Mouse (Mus musculus) embryonic facial prominence, embryonic 11.5 days (tissue): ENCODE results near the gene Cilp2. TPM values are rescaled to one million over a fixed set of nuclear protein-coding genes. Genes with fewer than 3 reads are reported as not detected.

ENCODE experiments used
- ATAC-seq: fragments of 200-750 bp; cut with Nextera tagmentation; replicated peaks from 2 replicates; pipeline ENCODE4 v1.8.0; 2017; ENCODE audit warnings: low read depth; ENCODE audit not compliant: insufficient number of reproducible peaks, low FRiP score, low TSS enrichment
- DNase-seq: peaks from one replicate; pipeline ENCODE4 v3.0.0-alpha.2; 2015; ENCODE audit warnings: low spot score
- H3K27ac ChIP-seq: fragments of 300-500 bp; sonication (generic); replicated peaks from 2 replicates; pipeline ENCODE4 v1.5.1; 2014; ENCODE audit warnings: mild to moderate bottlenecking, low read depth, low read length, control low read depth
- H3K27me3 ChIP-seq: fragments of 300-500 bp; sonication (generic); 2 replicates; pipeline ENCODE4 v1.6.1; 2014; ENCODE audit warnings: mild to moderate bottlenecking, low read length, moderate library complexity, mixed read lengths; ENCODE audit not compliant: control insufficient read depth, insufficient read depth
- H3K36me3 ChIP-seq: fragments of 300-500 bp; sonication (generic); replicated peaks from 2 replicates; pipeline ENCODE4 v1.6.1; 2014; ENCODE audit warnings: low read depth, mild to moderate bottlenecking, low read length, moderate library complexity, mixed read lengths; ENCODE audit not compliant: control insufficient read depth, insufficient read depth
- H3K4me1 ChIP-seq: fragments of 300-500 bp; sonication (generic); 2 replicates; pipeline ENCODE4 v1.6.1; 2014; ENCODE audit warnings: low read length, mixed read lengths; ENCODE audit not compliant: control insufficient read depth, insufficient read depth
- H3K4me2 ChIP-seq: fragments of 300-500 bp; sonication (generic); 2 replicates; pipeline ENCODE4 v1.6.1; 2014; ENCODE audit warnings: low read depth, mild to moderate bottlenecking, control low read depth, low read length, moderate library complexity
- H3K4me3 ChIP-seq: fragments of 300-500 bp; sonication (generic); 2 replicates; pipeline ENCODE4 v1.5.1; 2014; ENCODE audit warnings: low read depth, low read length, control low read depth
- H3K9ac ChIP-seq: fragments of 300-500 bp; sonication (generic); replicated peaks from 2 replicates; pipeline ENCODE4 v1.6.1; 2014; ENCODE audit warnings: mild to moderate bottlenecking, control low read depth, low read length
- H3K9me3 ChIP-seq: fragments of 300-500 bp; sonication (generic); replicated peaks from 2 replicates; pipeline ENCODE4 v1.6.1; 2016; ENCODE audit warnings: mild to moderate bottlenecking, low read length, inconsistent platforms, mixed read lengths; ENCODE audit not compliant: control insufficient read depth
- WGBS: fragments of 180-500 bp; shearing (Covaris S2); extraction: QIAGEN DNeasy Blood & Tissue Kit; methylation state at CpG from one replicate; pipeline ENCODE4 v1.1.7; 2014; 5-methylcytosine and 5-hydroxymethylcytosine counted together
- polyA plus RNA-seq: library from polyadenylated mRNA; unstranded; fragments of >200 nt; fragmentation: Nextera tagmentation; extraction: Ambion mirVana; gene quantifications from 2 replicates; pipeline ENCODE4 v1.2.1, GENCODE M21; 2014

Cilp2 gene
- polyA plus RNA-seq, 1 experiment from 2014 or later: 0.32 TPM

GRCm38 (mm10) chr8:69921141-69921540, 33.7 kb upstream of the Cilp2 start:
- H3K27ac ChIP-seq: peak overlapping the region; percentile 29
- WGBS: 91% methylated on average over 2 of the region's 2 CpGs
- H3K9ac ChIP-seq: no peak overlapping the region; the same call in 1 of the 2 replicates
- H3K27me3 ChIP-seq: no peaks in the 10 kb centered on the region
- no peak overlapping the region for H3K4me3 ChIP-seq
- H3K9me3 ChIP-seq: no peaks in the 10 kb centered on the region
- no peak overlapping the region for H3K4me2 ChIP-seq
- peaks cover 6% of the 10 kb centered on the region; the same call in 1 of the 2 replicates for H3K4me1 ChIP-seq
- no peaks in the 10 kb centered on the region; the same call in 1 of the 2 replicates for H3K36me3 ChIP-seq
- ATAC-seq: no peak
- DNase-seq: no peak

DNA sequence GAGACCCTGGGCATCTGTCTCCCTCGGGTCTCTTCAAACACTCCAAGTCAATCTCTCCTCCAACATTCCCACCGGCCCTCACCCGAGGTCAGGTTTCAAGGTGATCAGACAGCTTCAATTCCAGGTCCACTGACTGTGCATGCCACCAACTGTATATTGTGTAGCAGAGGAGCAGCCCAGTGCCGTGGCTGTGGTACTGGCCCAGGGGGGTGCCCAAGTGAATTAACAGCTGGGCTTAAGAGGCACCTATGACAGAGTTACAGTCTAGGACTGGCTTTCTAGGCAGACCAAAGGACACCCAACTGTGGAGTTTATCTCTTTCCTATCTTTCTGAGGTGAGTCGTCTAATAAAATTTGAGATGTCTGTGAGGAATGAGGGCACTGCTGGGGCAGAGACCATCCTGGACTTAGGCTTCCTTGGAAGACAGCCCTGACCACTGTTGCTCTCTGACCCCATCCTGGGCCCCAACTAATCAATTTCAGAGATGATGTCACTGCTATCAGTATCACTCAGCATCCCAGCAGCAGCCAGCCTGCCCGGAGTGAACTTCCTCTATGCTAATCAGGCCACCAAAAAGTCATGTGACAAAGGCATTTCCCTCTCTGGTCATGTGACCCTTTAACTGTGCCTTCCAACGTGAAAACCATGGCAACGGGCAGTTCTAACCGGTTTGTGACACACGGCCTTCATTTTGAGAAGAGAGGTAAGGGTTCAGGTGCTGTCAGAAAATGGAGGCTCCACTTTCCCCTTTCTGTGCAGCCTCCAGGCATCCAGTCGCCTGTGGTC, 32.6 kb upstream of the Cilp2 start:
- WGBS: 39% methylated on average over 11 of the region's 11 CpGs
- H3K27ac ChIP-seq: peak overlapping the region; percentile 29

GRCm38 (mm10) chr8:69919010-69919409, 31.5 kb upstream of the Cilp2 start:
- peaks cover 9% of the 10 kb centered on the region for H3K36me3 ChIP-seq
- 0 out of 2 replicates have a peak, but pooled peaks have one; percentile 31 for ATAC-seq
- DNase-seq: peak; percentile 90
- WGBS: 75% methylated on average over 1 of the region's 1 CpGs
- H3K27me3 ChIP-seq: no peaks in the 10 kb centered on the region
- H3K9ac ChIP-seq: no peak overlapping the region
- no peak overlapping the region for H3K27ac ChIP-seq
- H3K4me1 ChIP-seq: peaks cover 6% of the 10 kb centered on the region; the same call in 1 of the 2 replicates
- H3K9me3 ChIP-seq: no peaks in the 10 kb centered on the region
- no peak overlapping the region for H3K4me3 ChIP-seq
- H3K4me2 ChIP-seq: no peak overlapping the region

More for the DNA sequence above, 32.6 kb upstream of the Cilp2 start:
- Histone ChIP-seq H3K9me3 (no peaks in the 10 kb centered on the region), H3K36me3 (peaks cover 2% of the 10 kb centered on the region; the same call in 1 of the 2 replicates), H3K4me3 (no peak overlapping the region), H3K4me1 (peaks cover 6% of the 10 kb centered on the region; the same call in 1 of the 2 replicates), H3K4me2 (no peak overlapping the region), H3K9ac (no peak overlapping the region; the same call in 1 of the 2 replicates), H3K27me3 (no peaks in the 10 kb centered on the region)
- DNase-seq (peak; percentile 88), ATAC-seq (0 out of 2 replicates have a peak, but pooled peaks have one; percentile 54)

GRCm38 (mm10) chr8:69918506-69918905, 31.0 kb upstream of the Cilp2 start:
- Histone ChIP-seq H3K36me3 (peaks cover 9% of the 10 kb centered on the region), H3K9me3 (no peaks in the 10 kb centered on the region), H3K4me2 (no peak overlapping the region), H3K27ac (no peak overlapping the region), H3K4me3 (no peak overlapping the region), H3K9ac (no peak overlapping the region), H3K4me1 (peaks cover 6% of the 10 kb centered on the region; the same call in 1 of the 2 replicates), H3K27me3 (no peaks in the 10 kb centered on the region)
- no peak for ATAC-seq
- DNase-seq: no peak

- H3K4me1 ChIP-seq: peaks cover 2% of the 10 kb centered on the region; the same call in 1 of the 2 replicates
- H3K9me3 ChIP-seq: no peaks in the 10 kb centered on the region
- DNase-seq: peak; percentile 38
- H3K4me2 ChIP-seq: no peak overlapping the region
- H3K27me3 ChIP-seq: no peaks in the 10 kb centered on the region
- no peak overlapping the region for H3K9ac ChIP-seq
- no peak overlapping the region for H3K4me3 ChIP-seq
- no peak overlapping the region for H3K27ac ChIP-seq
- WGBS: 53% methylated on average over 5 of the region's 5 CpGs
- peaks cover 19% of the 10 kb centered on the region for H3K36me3 ChIP-seq
- no peak for ATAC-seq
Measured at GRCm38 (mm10) chr8:69915748-69916147, 28.3 kb upstream of the Cilp2 start.

- peaks cover 22% of the 10 kb centered on the region for H3K36me3 ChIP-seq
- no peaks in the 10 kb centered on the region for H3K27me3 ChIP-seq
- no peak overlapping the region for H3K4me2 ChIP-seq
- no peak overlapping the region for H3K27ac ChIP-seq
- H3K9ac ChIP-seq: no peak overlapping the region
- no peaks in the 10 kb centered on the region for H3K4me1 ChIP-seq
- no peak for ATAC-seq
- no peak for DNase-seq
- H3K9me3 ChIP-seq: no peaks in the 10 kb centered on the region
- 89% methylated on average over 4 of the region's 4 CpGs for WGBS
- H3K4me3 ChIP-seq: no peak overlapping the region
Measured at GRCm38 (mm10) chr8:69914526-69914925, 27.0 kb upstream of the Cilp2 start.

GRCm38 (mm10) chr8:69912478-69913074, 25.1 kb upstream of the Cilp2 start:
- no peak overlapping the region for H3K27ac ChIP-seq
- no peak for DNase-seq

GRCm38 (mm10) chr8:69911917-69912316, 24.4 kb upstream of the Cilp2 start:
- no peaks in the 10 kb centered on the region for H3K27me3 ChIP-seq
- H3K9ac ChIP-seq: no peak overlapping the region
- H3K36me3 ChIP-seq: peaks cover 23% of the 10 kb centered on the region
- no peak for DNase-seq
- H3K4me1 ChIP-seq: no peaks in the 10 kb centered on the region
- no peak overlapping the region for H3K4me2 ChIP-seq
- ATAC-seq: no peak
- H3K4me3 ChIP-seq: no peak overlapping the region
- no peaks in the 10 kb centered on the region for H3K9me3 ChIP-seq
- WGBS: 93% methylated on average over 13 of the region's 13 CpGs
- H3K27ac ChIP-seq: no peak overlapping the region

More at GRCm38 (mm10) chr8:69912478-69913074, 25.1 kb upstream of the Cilp2 start:
- H3K27me3 ChIP-seq: no peaks in the 10 kb centered on the region
- no peaks in the 10 kb centered on the region for H3K4me1 ChIP-seq
- no peak overlapping the region for H3K4me2 ChIP-seq
- H3K36me3 ChIP-seq: peaks cover 23% of the 10 kb centered on the region
- H3K9ac ChIP-seq: no peak overlapping the region
- no peak for ATAC-seq
- no peaks in the 10 kb centered on the region for H3K9me3 ChIP-seq
- 88% methylated on average over 12 of the region's 12 CpGs for WGBS
- H3K4me3 ChIP-seq: no peak overlapping the region
